Mouse (Mus musculus) hindbrain, embryonic 14.5 days (tissue): ENCODE results near the gene Kptn. TPM values are rescaled to one million over a fixed set of nuclear protein-coding genes. Genes with fewer than 3 reads are reported as not detected.
A peak's percentile ranks its signal among the peaks of the same experiment; 100 is the strongest.

Experiments
- ATAC-seq: fragments of 200-750 bp; cut with Nextera tagmentation; 2 replicates; pipeline ENCODE4 v1.8.0; 2017; ENCODE audit warnings: moderate number of reproducible peaks, mild to moderate bottlenecking, moderate TSS enrichment, moderate library complexity; ENCODE audit not compliant: low FRiP score
- DNase-seq: peaks from one replicate; pipeline ENCODE4 v3.0.0-alpha.2; 2015; ENCODE audit warnings: low spot score
- H3K27ac ChIP-seq: fragments of 300-500 bp; sonication (generic); 2 replicates; pipeline ENCODE4 v1.5.1; 2014; ENCODE audit warnings: mild to moderate bottlenecking, moderate library complexity
- H3K27me3 ChIP-seq: fragments of 300-500 bp; sonication (generic); 2 replicates; pipeline ENCODE4 v1.6.1; 2014; ENCODE audit warnings: mild to moderate bottlenecking, low read length, mixed read lengths; ENCODE audit not compliant: control insufficient read depth, insufficient read depth
- H3K36me3 ChIP-seq: fragments of 300-500 bp; sonication (generic); replicated peaks from 2 replicates; pipeline ENCODE4 v1.6.1; 2014; ENCODE audit not compliant: control insufficient read depth, insufficient read depth
- H3K4me1 ChIP-seq: fragments of 300-500 bp; sonication (generic); replicated peaks from 2 replicates; pipeline ENCODE4 v1.6.1; 2014; ENCODE audit warnings: antibody characterized with exemption, low read length, mixed read lengths; ENCODE audit not compliant: control insufficient read depth, insufficient read depth
- H3K4me2 ChIP-seq: fragments of 300-500 bp; sonication (generic); replicated peaks from 2 replicates; pipeline ENCODE4 v1.6.1; 2014; ENCODE audit warnings: mild to moderate bottlenecking, moderate library complexity
- H3K4me3 ChIP-seq: fragments of 300-500 bp; sonication (generic); replicated peaks from 2 replicates; pipeline ENCODE4 v1.5.1; 2014; ENCODE audit warnings: mild to moderate bottlenecking, low read length
- H3K9ac ChIP-seq: fragments of 300-500 bp; sonication (generic); 2 replicates; pipeline ENCODE4 v1.6.1; 2014
- H3K9me3 ChIP-seq: fragments of 300-500 bp; sonication (generic); 2 replicates; pipeline ENCODE4 v1.6.1; 2016; ENCODE audit warnings: low read length; ENCODE audit not compliant: control insufficient read depth
- WGBS: fragments of 180-500 bp; shearing (Covaris S2); extraction: QIAGEN DNeasy Blood & Tissue Kit; methylation state at CpG from one replicate; pipeline ENCODE4 v1.1.7; 2014; 5-methylcytosine and 5-hydroxymethylcytosine counted together
- polyA plus RNA-seq: library from polyadenylated mRNA; unstranded; fragments of >200 nt; fragmentation: Nextera tagmentation; extraction: Ambion mirVana; gene quantifications from 2 replicates; pipeline ENCODE4 v1.2.1, GENCODE M21; 2014

Kptn gene
- polyA plus RNA-seq, 1 experiment from 2014 or later, result 37.1 TPM

DNA sequence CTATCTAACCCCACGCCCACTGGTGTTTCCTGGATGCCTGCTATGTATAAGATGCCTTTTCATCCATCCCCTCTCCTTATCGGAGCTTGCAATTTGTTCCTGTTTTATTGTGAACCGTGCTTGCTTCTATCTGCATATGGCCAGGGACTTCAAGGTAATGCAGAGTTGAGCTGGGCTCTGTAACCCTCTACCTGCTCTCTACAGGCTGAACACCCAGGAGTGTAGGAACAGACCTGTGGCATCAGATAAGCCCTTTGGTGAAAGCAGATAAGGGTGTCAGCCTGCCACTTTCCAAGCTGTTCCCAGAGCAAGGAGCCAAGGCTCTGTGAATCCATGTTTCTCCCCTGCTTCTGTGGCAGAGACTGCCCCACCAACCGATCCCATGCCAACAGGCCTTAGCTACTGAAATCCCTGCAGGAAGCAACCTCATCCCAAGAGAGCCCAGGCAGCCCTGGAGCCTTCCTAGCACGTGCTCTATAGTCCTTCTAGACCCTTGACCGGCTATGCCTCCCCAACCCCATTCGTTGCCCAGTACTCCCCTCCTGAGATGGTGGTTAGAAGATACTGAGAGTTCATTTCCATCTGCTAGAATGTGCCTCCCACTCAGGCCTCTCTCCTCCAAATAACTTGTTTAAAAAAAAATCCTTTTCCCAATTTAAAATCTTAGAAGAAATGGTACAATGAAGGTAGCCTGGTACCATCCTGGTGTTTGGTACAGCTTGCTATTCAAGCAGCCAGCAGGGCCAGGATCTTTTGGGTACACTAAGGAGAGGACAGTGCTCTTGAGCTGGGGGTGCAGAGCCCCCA lies 8.2 kb upstream of the Kptn start:
- Histone ChIP-seq H3K4me2 (no peak overlapping the region), H3K9ac (no peak overlapping the region), H3K36me3 (peaks cover 91% of the 10 kb centered on the region), H3K27ac (no peak overlapping the region), H3K4me3 (no peak overlapping the region), H3K4me1 (no peaks in the 10 kb centered on the region), H3K9me3 (no peaks in the 10 kb centered on the region), H3K27me3 (no peaks in the 10 kb centered on the region)
- DNase-seq (no peak), ATAC-seq (no peak)
- 96% methylated on average over 7 of the region's 7 CpGs for WGBS

DNA sequence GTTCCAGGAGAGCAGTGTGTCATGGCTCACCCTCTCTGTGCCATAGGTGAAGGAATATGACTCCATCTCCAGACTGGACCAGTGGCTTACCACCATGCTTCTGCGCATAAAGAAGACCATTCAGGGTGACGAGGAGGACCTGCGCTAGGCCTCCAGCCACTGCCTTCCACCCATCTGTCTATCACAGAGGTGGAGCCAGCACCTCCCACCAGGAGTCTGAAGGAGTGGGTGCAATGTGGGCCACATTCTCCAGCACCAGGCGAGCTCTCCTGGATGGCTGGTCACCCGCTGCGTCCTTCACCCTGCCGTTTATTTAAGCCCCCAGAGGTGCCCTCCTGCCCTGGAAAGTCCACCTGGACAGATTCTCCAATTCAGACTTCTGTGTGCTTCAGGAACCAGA lies 3.3 kb upstream of the Kptn start:
- Histone ChIP-seq H3K4me2 (no peak overlapping the region), H3K36me3 (peaks cover 64% of the 10 kb centered on the region), H3K27ac (no peak overlapping the region), H3K9ac (no peak overlapping the region), H3K27me3 (no peaks in the 10 kb centered on the region), H3K4me3 (no peak overlapping the region), H3K9me3 (no peaks in the 10 kb centered on the region), H3K4me1 (peaks cover 13% of the 10 kb centered on the region)
- ATAC-seq (no peak), DNase-seq (no peak)
- 96% methylated on average over 7 of the region's 7 CpGs for WGBS

DNA sequence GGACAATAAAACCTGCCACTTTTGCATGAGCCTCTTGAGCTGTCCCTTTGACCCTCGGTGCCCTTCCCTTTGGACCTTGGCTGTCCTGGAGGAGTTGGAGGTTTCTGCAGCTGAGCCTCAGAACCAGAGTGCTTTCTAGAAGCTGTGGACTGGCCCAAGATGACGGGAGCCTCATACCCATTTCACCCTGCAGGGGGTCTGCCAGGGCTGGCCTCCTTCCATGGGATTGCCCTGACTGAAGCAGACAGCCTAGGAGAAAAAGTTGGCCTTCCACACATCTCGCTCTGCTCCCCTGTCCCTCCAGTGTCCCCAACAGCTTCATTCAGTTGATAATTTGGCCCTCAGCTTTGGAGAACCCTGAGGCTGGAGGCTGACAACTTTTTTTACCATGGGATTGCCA lies 2.6 kb upstream of the Kptn start:
- no peak for ATAC-seq
- Histone ChIP-seq H3K4me1 (peaks cover 13% of the 10 kb centered on the region), H3K27me3 (no peaks in the 10 kb centered on the region), H3K4me3 (no peak overlapping the region), H3K36me3 (peaks cover 57% of the 10 kb centered on the region), H3K4me2 (no peak overlapping the region), H3K27ac (no peak overlapping the region), H3K9ac (no peak overlapping the region), H3K9me3 (no peaks in the 10 kb centered on the region)
- no peak for DNase-seq
- 86% methylated on average over 3 of the region's 3 CpGs for WGBS

DNA sequence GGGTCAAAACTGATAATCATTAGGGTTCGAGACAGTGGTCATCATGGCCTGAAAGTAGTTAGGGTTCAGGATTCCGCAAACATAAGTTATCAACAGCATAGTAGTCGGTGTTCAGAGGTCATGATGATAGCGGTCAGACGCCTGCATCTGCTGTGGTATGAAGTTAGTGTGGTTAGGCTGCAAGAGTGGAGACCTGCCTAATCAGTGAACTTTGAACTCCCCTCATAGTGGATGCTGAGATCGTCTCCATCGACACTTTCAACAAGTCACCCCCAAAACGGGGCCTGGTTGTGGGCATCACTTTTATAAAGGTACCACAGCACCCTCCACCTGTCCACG lies 536 bp downstream of the Kptn start:
- H3K4me2 ChIP-seq, result peak overlapping the region; percentile 59
- 0 out of 2 replicates have a peak overlapping the region, but pooled peaks have one; percentile 95 for H3K27ac ChIP-seq
- H3K4me1 ChIP-seq, result peaks cover 13% of the 10 kb centered on the region
- no peak for ATAC-seq
- peak overlapping the region; percentile 64 for H3K4me3 ChIP-seq
- DNase-seq, result no peak
- peak overlapping the region; percentile 80 for H3K9ac ChIP-seq
- H3K36me3 ChIP-seq, result peaks cover 35% of the 10 kb centered on the region
- H3K27me3 ChIP-seq, result no peaks in the 10 kb centered on the region
- 57% methylated on average over 9 of the region's 9 CpGs for WGBS
- H3K9me3 ChIP-seq, result no peaks in the 10 kb centered on the region

DNA sequence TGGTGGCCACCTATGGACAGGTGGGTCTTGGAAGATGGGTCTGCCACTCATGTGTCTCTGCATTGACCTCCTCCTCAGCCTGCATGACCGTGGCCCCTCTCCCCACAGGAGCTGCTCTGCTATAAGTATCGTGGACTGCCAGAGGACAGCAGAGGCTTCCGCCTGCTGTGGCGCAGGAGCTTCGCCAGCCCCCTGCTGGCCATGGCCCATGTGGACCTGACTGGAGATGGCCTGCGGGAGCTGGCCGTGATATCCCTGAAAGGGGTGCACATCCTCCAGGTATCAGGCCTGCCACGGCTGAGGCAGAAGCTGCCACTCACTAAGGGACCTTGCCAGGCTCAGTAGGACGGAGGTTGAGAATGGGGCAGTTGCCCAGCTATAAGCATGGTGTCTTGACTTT lies 6.1 kb downstream of the Kptn start:
- whole genome bisulfite sequencing, result 86% methylated on average over 9 of the region's 9 CpGs
- Histone ChIP-seq H3K27me3 (no peaks in the 10 kb centered on the region), H3K4me2 (no peak overlapping the region), H3K4me3 (no peak overlapping the region), H3K9ac (no peak overlapping the region), H3K9me3 (no peaks in the 10 kb centered on the region), H3K36me3 (peaks cover 12% of the 10 kb centered on the region; the same call in 1 of the 2 replicates), H3K27ac (no peak overlapping the region), H3K4me1 (peaks cover 19% of the 10 kb centered on the region)
- DNase-seq (no peak), ATAC-seq (no peak)

DNA sequence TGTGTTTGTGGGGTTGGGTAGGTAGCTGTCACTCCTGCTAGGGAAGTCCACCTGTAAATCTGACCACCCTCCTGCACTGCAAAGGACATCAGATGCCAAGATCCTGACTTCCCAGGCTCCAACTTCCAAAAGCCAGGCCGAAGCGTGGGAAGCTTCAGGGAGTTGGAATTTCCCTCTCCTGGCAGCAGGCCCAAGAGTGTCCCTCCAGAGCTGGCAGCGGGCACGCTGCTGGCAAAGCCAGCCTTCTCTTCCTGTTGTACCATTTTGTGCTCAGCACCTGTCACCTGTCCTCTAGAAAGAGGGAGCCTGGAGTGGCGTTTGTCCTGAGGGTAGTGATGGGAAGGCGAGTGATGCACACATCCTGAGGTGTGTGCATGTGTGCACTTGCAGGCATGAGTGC lies 8.6 kb downstream of the Kptn start:
- H3K36me3 ChIP-seq, result peaks cover 9% of the 10 kb centered on the region; the same call in 1 of the 2 replicates
- DNase-seq (no peak), ATAC-seq (no peak)
- H3K4me2 ChIP-seq, result no peak overlapping the region
- 72% methylated on average over 6 of the region's 6 CpGs for WGBS
- no peak overlapping the region for H3K4me3 ChIP-seq
- peaks cover 39% of the 10 kb centered on the region for H3K4me1 ChIP-seq
- no peaks in the 10 kb centered on the region for H3K27me3 ChIP-seq
- H3K27ac ChIP-seq, result no peak overlapping the region
- H3K9ac ChIP-seq, result no peak overlapping the region
- no peaks in the 10 kb centered on the region for H3K9me3 ChIP-seq

DNA sequence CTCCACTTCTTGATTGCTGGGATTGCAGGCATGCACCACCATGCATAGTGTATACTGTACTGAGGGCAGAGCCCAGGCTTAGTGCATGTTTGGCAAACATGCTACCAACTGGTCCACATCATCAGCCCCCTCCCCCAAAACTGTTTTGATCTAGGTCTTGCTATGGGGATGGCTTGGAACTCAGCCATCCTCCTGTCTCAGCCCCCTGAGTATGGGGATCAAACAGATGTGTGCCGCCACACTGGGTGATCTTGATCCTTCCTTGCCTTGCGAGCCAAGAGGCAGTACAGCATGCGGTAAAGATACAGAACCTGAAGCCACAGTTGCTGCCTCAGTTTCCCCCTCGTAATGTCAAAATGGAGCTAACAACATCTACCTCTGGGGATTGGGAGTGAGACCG lies 9.2 kb downstream of the Kptn start:
- peak overlapping the region; percentile 47; the same call in 1 of the 2 replicates for H3K4me3 ChIP-seq
- no peaks in the 10 kb centered on the region for H3K9me3 ChIP-seq
- ATAC-seq (no peak), DNase-seq (no peak)
- H3K9ac ChIP-seq, result peak overlapping the region; percentile 67
- H3K36me3 ChIP-seq, result peaks cover 5% of the 10 kb centered on the region; the same call in 1 of the 2 replicates
- H3K4me1 ChIP-seq, result peaks cover 44% of the 10 kb centered on the region
- peak overlapping the region; percentile 74 for H3K4me2 ChIP-seq
- H3K27ac ChIP-seq, result peak overlapping the region; percentile 63; the same call in 1 of the 2 replicates
- 63% methylated on average over 5 of the region's 5 CpGs for WGBS
- H3K27me3 ChIP-seq, result no peaks in the 10 kb centered on the region

DNA sequence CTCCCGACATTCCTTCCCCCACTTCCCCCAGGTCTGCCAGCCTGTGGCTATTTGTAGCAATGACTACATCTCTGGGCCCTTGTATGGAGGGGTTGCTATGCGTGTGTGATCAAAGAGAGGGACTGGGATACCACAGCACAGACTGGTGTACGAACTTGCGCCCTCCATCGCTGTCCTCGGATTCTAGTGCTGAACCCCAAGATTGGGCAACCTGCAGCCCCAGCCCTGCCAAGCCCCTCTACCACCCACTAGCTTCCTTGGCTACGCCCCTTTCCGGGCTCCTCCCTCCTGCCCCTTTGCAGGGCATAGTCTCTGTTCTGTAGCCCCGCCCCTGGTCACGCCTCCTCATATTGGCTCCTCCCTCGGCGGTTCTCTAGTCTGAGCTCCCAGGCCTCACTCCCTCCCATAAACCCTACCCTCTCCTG lies 9.7 kb downstream of the Kptn start, which contains the start of gene Slc8a2:
Gene Slc8a2 (plus strand): TSS at position 406 of the 425 bp plus-strand sequence.
- Histone ChIP-seq H3K4me3 (peak within 1 kb of the TSS; percentile 47), H3K4me1 (peaks cover 49% of the 10 kb centered on the region), H3K27ac (peak within 1 kb of the TSS; percentile 81), H3K4me2 (peak within 1 kb of the TSS; percentile 74), H3K36me3 (peaks cover 5% of the 10 kb centered on the region; the same call in 1 of the 2 replicates), H3K9ac (peak within 1 kb of the TSS; percentile 67), H3K9me3 (no peaks in the 10 kb centered on the region), H3K27me3 (no peaks in the 10 kb centered on the region)
- peak; percentile 86 for ATAC-seq
- WGBS, result 2% methylated on average over 12 of the region's 12 CpGs
- peak; percentile 83 for DNase-seq

DNA sequence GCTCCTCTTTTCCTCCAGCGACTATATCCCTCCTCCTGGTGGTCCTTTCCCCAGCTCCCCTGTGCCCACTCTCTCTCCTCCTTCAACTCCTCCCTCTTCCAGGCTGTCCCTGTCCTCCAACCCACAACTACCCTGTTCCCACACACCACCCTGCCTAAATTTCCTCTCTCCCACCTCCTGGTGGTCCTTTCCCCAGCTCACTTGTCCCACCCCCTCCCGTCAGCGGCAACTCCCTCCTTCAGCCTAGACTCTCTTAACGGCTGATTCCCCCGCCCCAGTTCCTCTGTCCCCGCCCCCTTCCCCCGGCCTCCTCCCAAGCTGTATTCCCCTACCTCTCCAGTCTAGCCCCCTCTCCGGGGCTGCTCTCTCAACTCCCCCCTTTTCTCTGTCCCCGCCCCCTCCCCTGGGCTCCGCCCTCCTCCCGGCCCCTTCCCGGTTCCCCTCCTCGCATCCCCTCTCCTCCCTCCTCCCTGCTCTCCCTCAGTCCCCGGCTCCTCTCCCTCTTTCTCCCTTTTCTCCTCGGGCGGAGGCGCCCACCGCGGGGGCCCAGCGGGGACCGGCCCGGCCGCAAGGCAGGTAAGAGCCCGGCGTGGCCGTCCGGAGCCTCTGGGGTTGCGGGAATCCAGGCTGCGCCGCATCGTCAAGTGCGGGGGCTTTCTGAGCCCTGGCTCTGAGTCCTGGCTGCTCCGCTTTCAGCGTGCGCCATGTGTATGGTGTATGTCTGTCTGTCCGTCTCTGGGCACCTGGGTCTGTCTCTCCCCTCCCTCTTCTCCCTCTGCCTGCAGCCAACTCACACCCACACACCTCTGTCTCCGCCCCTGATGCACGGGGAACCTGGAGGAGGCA lies 10.4 kb downstream of the Kptn start:
- Histone ChIP-seq H3K4me2 (peak overlapping the region; percentile 74), H3K9ac (peak overlapping the region; percentile 67), H3K36me3 (peaks cover 5% of the 10 kb centered on the region; the same call in 1 of the 2 replicates), H3K4me1 (peaks cover 56% of the 10 kb centered on the region), H3K27me3 (no peaks in the 10 kb centered on the region), H3K9me3 (no peaks in the 10 kb centered on the region), H3K4me3 (peak overlapping the region; percentile 47), H3K27ac (peak overlapping the region; percentile 81)
- WGBS, result 1% methylated on average over 35 of the region's 38 CpGs
- ATAC-seq, result peak; percentile 79
- peak; percentile 72 for DNase-seq
